Mouse (Mus musculus) Muller cell, postnatal 12 days (primary cell): ENCODE results near the gene Vmn1r179.
"Not testable (repeated sequence)": the region's sequence is repeated elsewhere in the genome, so short reads cannot be mapped to it uniquely, and the experiment has no call there.

Experiments
- DNase-seq: peaks from one replicate; pipeline ENCODE4 v3.0.0-alpha.2; 2015; ENCODE audit errors: inconsistent ontology term

Vmn1r179 gene

DNA sequence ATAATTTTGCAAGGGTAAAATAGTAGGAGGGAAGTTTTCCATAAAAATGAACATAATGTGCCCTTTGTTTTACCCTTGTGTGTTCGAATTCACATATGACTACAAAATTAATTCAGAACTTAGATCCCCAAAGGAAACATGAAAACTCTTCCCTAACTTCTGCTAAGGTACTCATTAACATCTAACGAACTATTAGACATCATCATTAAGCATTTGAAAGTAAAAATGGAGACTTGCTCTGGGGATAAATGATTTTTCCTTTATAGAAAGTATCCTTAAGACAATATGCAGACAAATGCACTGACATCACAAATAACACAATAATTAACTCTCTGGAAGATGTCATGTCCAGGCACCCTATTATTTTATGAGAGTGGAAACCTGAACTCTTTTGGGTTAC is at the start of gene Vmn1r179:
Vmn1r179 (plus strand) TSS at position 301 of the 400 bp plus-strand sequence.
- DNase-seq: no peak

DNA sequence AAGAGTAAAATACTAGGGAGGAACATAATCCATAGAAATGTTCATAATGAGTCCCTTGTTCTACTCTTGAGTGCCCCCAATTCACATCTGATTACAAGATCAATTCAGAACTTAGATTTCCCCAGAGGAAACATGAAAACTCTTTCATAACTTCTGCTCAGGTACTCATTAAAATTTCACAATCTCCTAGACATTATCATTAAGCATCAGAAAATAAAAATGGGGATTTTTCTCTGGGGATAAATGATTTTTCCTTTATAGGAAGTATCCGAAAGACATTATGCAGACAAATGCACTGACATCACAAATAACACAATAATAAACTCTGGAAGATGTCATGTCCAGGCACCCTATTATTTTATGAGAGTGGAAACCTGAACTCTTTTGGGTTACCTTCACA is 35.1 kb upstream of the Vmn1r179 start, which contains the start of gene Vmn1r178:
Vmn1r178 (plus strand) TSS at position 301 of the 400 bp plus-strand sequence.
- no peak for DNase-seq

DNA sequence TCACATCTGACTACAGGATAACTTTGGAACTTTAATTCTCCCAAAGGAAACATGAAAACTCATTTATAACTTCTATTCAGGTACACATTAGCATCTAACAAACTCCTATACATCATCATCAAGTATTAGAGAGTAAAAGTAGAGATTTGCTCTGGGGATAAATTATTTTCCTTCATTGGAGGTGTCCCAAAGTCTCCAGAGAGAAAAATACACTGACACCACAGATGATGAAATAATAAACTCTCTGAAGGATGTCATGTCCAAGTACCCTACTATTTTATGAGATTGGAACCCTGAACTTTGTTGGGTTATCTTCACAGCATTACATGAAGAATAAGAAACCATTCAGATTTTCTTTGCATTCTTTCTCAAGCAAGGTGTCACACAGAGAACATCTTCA is 23.6 kb downstream of the Vmn1r179 start, which contains the start of gene Vmn1r180:
Vmn1r180 (plus strand) TSS at position 301 of the 400 bp plus-strand sequence.
- DNase-seq: no peak

DNA sequence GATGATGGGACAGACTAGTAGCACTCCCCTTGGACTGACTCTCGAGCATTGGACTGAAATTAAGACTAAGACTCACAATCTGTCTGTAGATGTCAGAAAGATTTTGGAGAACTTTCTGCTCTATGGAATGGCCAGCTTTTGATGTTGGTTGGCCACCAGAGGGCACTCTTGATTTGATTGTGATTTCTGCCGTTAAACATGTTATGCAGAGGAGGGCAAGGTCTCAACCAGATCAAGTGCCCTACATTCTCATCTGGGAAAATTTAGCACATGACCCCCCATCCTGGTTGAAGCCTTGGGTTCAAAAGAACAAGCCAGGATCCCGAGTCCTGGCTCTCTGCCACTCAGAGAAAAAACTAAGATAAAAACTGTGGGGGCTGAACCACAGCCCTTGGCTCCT is 41.3 kb downstream of the Vmn1r179 start:
- DNase-seq: not testable (repeated sequence)

DNA sequence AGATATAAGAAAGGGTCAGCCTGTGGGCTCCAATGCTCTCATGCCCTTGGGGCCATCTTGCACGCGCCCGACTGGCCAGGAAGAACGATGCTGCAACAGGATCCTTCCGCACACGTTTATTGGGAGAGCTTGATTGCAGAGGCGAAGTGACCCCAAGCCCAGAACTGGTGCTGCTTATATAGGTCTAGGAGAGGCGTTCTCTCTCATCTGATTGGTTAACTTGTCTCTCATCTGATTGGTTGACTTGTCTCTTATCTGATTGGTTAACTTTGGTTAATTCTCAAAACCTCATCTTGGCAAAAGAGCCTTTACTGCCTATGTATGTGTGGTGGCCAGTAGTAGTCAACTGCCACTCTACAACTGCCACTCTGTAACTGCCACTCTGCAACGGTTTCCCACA is 47.5 kb downstream of the Vmn1r179 start, which contains the start of gene Vmn1r181:
Vmn1r181 (plus strand) TSS at position 301 of the 400 bp plus-strand sequence.
- not testable (repeated sequence) for DNase-seq
